Mouse (Mus musculus): ENCODE measurements around the gene Syp. TPM values are rescaled to one million over a fixed set of nuclear protein-coding genes. Genes with fewer than 3 reads are reported as not detected.

Syp gene
- polyA plus RNA-seq, 1 experiment from 2014 or later = 71.0 TPM

DNA sequence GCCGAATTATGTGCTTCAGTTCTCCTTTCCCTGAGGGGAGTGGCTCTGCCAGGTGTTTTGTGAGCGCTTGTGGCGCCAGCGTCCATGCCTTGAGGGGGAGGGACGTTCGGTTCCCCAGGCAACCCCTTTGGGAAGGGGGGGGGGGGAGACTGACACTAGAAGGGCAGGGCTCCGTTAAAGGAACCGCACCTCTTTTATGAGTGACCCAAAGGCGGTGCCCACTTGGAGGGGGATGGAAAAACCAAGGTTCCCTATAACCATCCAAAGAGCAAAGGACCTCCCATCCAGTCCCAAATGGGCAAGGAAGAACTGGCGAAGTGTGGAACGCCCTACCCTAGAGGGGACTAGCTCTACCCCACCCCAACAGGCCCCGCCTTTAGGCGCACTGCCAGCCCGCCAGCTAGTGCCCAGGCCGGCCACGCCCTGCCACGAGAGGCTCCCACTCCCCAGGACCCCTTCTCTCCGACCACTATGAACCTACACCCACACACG is 32.2 kb downstream of the Syp start:
- H3K4me2 ChIP-seq (replicated peaks) = peak overlapping the region; percentile 57
- ATAC-seq (ENCODE audit: low FRiP score, low read depth) = peak; percentile 82
- H3K9me3 ChIP-seq = no peaks in the 10 kb centered on the region
- H3K4me3 ChIP-seq = peak overlapping the region; percentile 36
- 23% methylated on average over 18 of the region's 19 CpGs for whole genome bisulfite sequencing
- no peaks in the 10 kb centered on the region for H3K27me3 ChIP-seq (replicated peaks)
- no peaks in the 10 kb centered on the region for H3K36me3 ChIP-seq
- no peaks in the 10 kb centered on the region for H3K4me1 ChIP-seq
- 0 out of 2 replicates have a peak overlapping the region, but pooled peaks have one; percentile 26 for H3K9ac ChIP-seq
- H3K27ac ChIP-seq = no peak overlapping the region

DNA sequence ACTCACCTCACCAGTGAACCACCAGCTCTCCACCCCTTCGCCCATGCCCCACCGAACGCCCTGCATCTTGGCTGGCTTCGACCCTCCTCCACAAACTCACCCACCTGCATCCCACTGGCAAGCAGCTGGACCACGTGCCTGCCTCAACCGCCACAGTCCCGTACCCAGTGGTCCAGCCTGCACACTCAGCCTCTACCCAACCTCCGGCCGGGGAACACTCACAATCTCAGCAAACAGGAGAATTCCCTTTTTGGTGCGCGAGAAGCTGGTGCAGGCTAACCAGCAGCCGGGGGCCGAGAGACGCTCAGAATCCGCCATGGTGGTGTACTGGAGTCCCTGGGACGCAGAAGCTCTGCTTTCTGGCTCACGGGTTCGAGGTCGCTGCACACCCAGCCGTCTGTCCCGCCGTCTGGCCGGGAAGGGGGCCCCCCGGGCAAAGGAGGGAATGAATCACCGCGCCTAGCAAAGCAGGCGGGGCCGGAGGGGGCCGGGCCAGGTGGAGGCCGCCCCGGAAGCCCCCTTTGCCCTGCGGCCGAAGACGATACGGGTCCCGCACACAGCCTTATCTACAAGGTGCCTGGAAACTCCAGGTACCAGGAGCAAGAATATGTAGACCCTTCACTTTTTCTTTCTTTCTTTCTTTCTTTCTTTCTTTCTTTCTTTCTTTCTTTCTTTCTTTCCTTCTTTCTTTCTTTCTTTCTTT is 32.8 kb downstream of the Syp start, which contains the start of gene Plp2:
TSS of gene Plp2 (minus strand) at position 470 of the 703 bp plus-strand sequence.
- Histone ChIP-seq H3K9me3 (no peaks in the 10 kb centered on the region), H3K4me2 (replicated peaks) (peak within 1 kb of the TSS; percentile 57), H3K4me1 (no peaks in the 10 kb centered on the region), H3K4me3 (peak within 1 kb of the TSS; percentile 36), H3K9ac (0 out of 2 replicates have a peak within 1 kb of the TSS, but pooled peaks have one; percentile 26), H3K27me3 (replicated peaks) (no peaks in the 10 kb centered on the region), H3K27ac (no peak within 1 kb of the TSS), H3K36me3 (no peaks in the 10 kb centered on the region)
- WGBS = 19% methylated on average over 36 of the region's 36 CpGs
- ATAC-seq (ENCODE audit: low FRiP score, low read depth) = peak; percentile 67

DNA sequence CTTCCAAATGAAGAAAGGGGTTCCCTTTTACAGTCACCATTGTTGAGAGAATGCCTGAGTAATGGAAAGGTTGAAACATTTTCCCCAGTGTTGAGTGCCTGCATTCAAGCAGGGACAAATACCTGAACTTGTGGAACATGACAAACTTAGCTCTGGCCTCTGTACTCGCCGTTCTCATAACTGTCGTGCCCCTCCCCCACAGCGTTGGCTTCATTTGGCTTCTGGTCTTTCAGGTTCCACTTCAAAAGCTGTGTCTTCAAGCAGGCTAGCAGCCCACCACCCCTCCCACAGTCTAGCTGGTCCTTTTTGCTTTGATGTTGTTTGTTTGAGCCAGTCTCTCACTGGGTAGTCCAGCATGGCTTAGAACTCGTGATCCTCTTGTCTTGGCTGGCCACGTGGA is 34.5 kb downstream of the Syp start:
- Histone ChIP-seq H3K4me2 (replicated peaks) (no peak overlapping the region), H3K4me1 (no peaks in the 10 kb centered on the region), H3K27ac (no peak overlapping the region), H3K36me3 (no peaks in the 10 kb centered on the region), H3K9ac (no peak overlapping the region), H3K27me3 (replicated peaks) (no peaks in the 10 kb centered on the region), H3K9me3 (no peaks in the 10 kb centered on the region), H3K4me3 (no peak overlapping the region)
- ATAC-seq (ENCODE audit: low FRiP score, low read depth) = no peak
- 50% methylated on average over 6 of the region's 6 CpGs for WGBS

DNA sequence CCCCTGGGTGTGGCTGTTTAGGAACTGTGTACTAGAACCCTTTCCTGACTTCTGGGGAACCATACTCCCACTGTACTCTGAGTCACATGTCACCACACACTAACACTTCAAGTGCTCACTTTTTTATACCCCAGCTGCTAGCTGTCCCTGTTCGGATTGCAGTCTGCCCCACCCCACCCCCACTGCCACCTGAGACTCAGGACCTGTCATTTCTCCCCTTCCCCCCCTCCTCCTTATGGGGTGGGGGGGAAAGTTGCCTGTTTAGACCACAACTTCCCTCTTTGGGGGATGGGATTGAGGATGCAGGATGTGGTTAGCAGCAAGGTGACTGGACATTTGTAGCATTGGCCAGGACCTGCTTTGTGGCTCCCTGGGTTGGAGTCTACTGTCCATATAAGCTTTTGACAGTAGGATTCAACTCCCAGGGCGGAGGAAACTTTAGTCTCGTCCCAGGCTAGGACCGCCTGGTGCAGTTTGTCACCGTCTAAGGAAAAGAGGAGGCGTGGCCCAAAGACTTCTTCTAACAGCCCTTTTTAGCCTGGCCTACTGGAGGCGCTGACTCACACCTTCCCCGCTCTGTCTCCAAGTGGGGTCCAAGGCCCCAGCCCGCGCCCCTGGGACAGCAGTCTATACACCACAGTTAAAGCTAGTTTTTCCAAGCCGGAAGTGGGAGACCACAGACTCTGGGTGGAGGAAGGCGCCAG is 35.5 kb downstream of the Syp start:
- H3K27ac ChIP-seq = no peak overlapping the region
- no peak overlapping the region for H3K4me2 ChIP-seq (replicated peaks)
- no peaks in the 10 kb centered on the region for H3K4me1 ChIP-seq
- no peaks in the 10 kb centered on the region for H3K36me3 ChIP-seq
- no peaks in the 10 kb centered on the region for H3K27me3 ChIP-seq (replicated peaks)
- no peak overlapping the region for H3K9ac ChIP-seq
- no peak overlapping the region for H3K4me3 ChIP-seq
- no peaks in the 10 kb centered on the region for H3K9me3 ChIP-seq
- no peak for ATAC-seq (ENCODE audit: low FRiP score, low read depth)
- 35% methylated on average over 12 of the region's 12 CpGs for WGBS

DNA sequence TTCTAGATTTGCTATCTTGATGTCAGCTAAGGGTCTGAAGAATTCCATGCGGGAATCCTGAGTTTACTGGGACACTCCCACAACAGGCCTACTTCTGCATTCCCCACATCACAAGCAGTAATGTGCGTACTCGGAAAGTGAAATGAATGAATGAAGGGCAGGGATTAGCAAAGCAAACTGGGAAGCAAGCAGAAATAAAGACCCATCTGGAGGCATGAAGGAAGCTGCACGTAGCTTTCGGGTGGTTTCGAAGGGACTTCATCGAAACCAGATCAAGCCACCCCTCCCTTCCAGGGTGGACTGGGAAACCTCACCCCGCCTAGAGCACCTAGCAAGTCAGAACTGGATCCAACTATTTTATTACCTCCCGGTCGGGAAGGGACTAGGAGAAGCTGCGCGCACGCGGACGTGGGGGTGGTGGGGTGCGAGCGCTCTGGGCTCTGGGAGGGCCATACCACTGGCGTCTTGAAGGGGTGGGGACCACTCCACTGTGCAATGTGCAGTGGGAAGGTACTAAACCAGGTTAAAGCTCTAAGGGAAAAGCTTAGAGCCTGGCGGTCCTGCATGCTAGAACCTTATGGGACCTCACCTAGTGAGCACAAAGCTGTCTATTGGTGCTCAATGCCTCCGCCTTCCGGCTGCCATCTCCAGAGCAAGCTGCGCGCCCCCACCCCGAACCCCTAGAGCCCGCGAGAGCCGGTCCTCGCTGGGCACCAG is 36.2 kb downstream of the Syp start:
- Histone ChIP-seq H3K27ac (no peak overlapping the region), H3K36me3 (no peaks in the 10 kb centered on the region), H3K4me3 (0 out of 2 replicates have a peak overlapping the region, but pooled peaks have one; percentile 9), H3K27me3 (replicated peaks) (no peaks in the 10 kb centered on the region), H3K4me1 (no peaks in the 10 kb centered on the region), H3K4me2 (replicated peaks) (peak overlapping the region; percentile 46), H3K9me3 (no peaks in the 10 kb centered on the region), H3K9ac (no peak overlapping the region)
- 35% methylated on average over 28 of the region's 28 CpGs for WGBS
- ATAC-seq (ENCODE audit: low FRiP score, low read depth) = no peak

DNA sequence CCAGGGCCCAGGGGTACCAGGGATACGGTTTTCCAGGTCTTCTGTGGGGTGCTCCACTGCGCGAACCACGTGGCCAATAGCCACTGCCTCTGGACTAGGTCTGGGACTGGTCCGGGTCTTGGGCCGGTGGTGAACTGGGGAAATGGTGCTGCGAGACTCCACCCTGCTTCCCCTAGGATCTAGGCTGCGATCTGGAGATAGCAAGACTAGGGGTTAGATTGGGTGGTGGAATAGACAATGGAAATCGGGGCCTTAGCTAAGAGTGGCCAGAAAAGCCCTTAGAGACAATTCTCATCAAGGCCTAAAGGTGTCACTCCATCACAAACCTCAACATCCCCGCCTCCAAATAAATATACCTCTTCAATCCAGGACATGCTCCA is 36.7 kb downstream of the Syp start:
- H3K36me3 ChIP-seq = no peaks in the 10 kb centered on the region
- peak overlapping the region; percentile 46 for H3K4me2 ChIP-seq (replicated peaks)
- no peak overlapping the region for H3K27ac ChIP-seq
- H3K9ac ChIP-seq = no peak overlapping the region
- no peak for ATAC-seq (ENCODE audit: low FRiP score, low read depth)
- H3K27me3 ChIP-seq (replicated peaks) = no peaks in the 10 kb centered on the region
- H3K9me3 ChIP-seq = no peaks in the 10 kb centered on the region
- 0 out of 2 replicates have a peak overlapping the region, but pooled peaks have one; percentile 9 for H3K4me3 ChIP-seq
- 39% methylated on average over 10 of the region's 10 CpGs for WGBS
- no peaks in the 10 kb centered on the region for H3K4me1 ChIP-seq

DNA sequence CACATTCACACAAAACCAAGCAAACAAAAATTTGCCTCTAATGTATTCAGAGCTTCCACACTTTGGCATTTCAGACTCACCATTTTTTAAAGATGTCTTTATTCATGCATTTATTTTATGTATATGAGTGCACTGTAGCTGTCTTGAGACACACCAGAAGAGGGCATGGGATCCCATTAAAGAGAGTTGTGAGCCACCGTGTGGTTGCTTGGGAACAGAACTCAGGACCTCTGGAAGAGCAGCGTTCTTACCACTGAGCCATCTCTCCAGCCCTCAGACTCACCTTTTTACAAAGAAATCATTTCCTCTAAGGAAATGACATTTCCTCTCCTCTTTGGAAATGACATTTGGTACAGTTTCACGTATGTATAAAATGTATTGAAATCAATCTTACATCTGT is 40.7 kb downstream of the Syp start:
- WGBS = 50% methylated on average over 3 of the region's 3 CpGs
- no peak for ATAC-seq (ENCODE audit: low FRiP score, low read depth)

DNA sequence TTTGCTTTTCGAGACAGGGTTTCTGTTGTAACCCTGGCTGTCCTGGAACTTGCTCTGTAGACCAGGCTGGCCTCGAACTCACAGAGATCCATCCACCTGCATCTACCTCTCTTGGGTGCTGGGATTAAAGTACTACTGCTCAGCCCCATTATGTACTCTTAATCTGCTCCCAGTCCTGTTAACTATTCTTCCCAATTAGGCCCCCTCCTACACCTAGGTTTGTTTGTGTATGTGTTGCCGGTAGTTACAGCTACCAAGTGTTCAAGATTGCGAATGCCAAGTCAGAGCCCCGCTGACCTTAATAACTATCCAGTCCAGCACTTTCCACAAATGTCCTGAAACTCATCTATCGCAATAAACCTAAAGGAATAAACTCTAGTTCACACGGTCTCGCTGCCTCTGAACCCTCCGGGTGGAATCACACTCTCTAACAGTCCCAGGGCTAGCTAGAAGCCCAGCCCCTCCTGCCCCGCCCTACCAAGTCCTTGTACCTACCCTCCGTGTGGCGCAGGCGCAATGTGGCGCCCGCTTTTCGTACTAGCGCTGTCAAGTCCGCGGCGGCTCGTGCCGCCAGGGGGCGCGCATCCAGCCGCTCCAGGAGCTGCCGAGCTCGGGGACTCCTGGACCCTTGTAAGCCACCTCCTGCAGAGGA is 41.3 kb downstream of the Syp start:
- Histone ChIP-seq H3K9ac (no peak overlapping the region), H3K27me3 (replicated peaks) (no peaks in the 10 kb centered on the region; the same call in 1 of the 2 replicates)
- peak; percentile 91 for ATAC-seq (ENCODE audit: low FRiP score, low read depth)

More for the DNA sequence above, 40.7 kb downstream of the Syp start:
- H3K9me3 ChIP-seq = no peaks in the 10 kb centered on the region
- H3K27me3 ChIP-seq (replicated peaks) = no peaks in the 10 kb centered on the region; the same call in 1 of the 2 replicates
- no peak overlapping the region for H3K4me2 ChIP-seq (replicated peaks)
- H3K4me1 ChIP-seq = no peaks in the 10 kb centered on the region
- no peak overlapping the region for H3K27ac ChIP-seq
- H3K4me3 ChIP-seq = no peak overlapping the region
- no peaks in the 10 kb centered on the region for H3K36me3 ChIP-seq
- no peak overlapping the region for H3K9ac ChIP-seq

DNA sequence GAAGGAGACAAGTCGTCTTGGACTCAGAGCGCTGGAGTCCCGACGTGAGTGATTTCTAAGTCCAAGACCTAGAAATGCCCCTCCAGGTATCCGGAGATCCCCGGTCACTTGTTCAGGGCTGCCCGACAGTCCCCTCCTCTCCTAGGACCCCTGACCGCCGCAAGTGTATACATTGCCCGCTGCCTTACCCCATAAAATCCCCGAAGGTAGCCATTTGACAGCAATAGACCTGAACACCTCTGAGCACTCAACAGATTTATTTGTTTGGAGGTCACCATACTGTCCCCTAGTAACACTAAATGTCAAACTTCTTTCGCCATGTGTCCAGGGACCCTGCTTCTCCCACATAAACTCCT is 41.8 kb downstream of the Syp start:
- WGBS = 18% methylated on average over 12 of the region's 12 CpGs
- no peak overlapping the region for H3K9ac ChIP-seq
- H3K4me2 ChIP-seq (replicated peaks) = peak overlapping the region; percentile 53
- H3K4me3 ChIP-seq = 0 out of 2 replicates have a peak overlapping the region, but pooled peaks have one; percentile 2
- no peaks in the 10 kb centered on the region for H3K36me3 ChIP-seq
- H3K27me3 ChIP-seq (replicated peaks) = no peaks in the 10 kb centered on the region; the same call in 1 of the 2 replicates
- H3K27ac ChIP-seq = no peak overlapping the region
- peak; percentile 54; the same call in 1 of the 2 replicates for ATAC-seq (ENCODE audit: low FRiP score, low read depth)
- no peaks in the 10 kb centered on the region for H3K4me1 ChIP-seq
- no peaks in the 10 kb centered on the region for H3K9me3 ChIP-seq

More for the DNA sequence above, 41.3 kb downstream of the Syp start:
- Histone ChIP-seq H3K4me3 (0 out of 2 replicates have a peak overlapping the region, but pooled peaks have one; percentile 2), H3K4me1 (no peaks in the 10 kb centered on the region), H3K9me3 (no peaks in the 10 kb centered on the region), H3K27ac (no peak overlapping the region), H3K4me2 (replicated peaks) (peak overlapping the region; percentile 53), H3K36me3 (no peaks in the 10 kb centered on the region)
- 23% methylated on average over 27 of the region's 27 CpGs for WGBS

DNA sequence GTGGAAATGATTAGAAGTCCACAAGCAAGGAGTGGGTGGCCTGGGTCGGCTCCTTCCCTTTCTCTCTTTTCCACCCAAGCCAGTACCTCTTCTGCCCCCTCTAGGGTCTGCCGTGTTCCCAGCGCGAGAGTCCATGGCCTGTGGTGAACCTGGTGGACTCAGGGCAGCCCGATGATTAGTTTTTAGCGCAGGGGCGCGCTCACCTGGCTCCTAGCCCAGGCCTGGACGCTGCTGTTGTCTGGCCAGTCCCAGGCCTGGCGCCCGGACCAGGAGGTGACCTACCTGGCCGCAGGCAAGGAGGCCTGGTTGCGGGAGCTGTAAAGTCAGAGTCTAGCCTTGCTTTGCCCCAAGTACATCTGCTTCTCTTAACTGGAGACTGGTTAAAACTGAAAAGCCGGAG is 42.6 kb downstream of the Syp start, which contains the start of gene Magix:
TSS of gene Magix (minus strand) at position 388 of the 400 bp plus-strand sequence.
- WGBS = 74% methylated on average over 14 of the region's 14 CpGs
- no peaks in the 10 kb centered on the region; the same call in 1 of the 2 replicates for H3K27me3 ChIP-seq (replicated peaks)
- no peak within 1 kb of the TSS for H3K9ac ChIP-seq
- H3K9me3 ChIP-seq = no peaks in the 10 kb centered on the region
- no peaks in the 10 kb centered on the region for H3K4me1 ChIP-seq
- ATAC-seq (ENCODE audit: low FRiP score, low read depth) = no peak
- no peaks in the 10 kb centered on the region for H3K36me3 ChIP-seq
- H3K4me2 ChIP-seq (replicated peaks) = peak within 1 kb of the TSS; percentile 53
- no peak within 1 kb of the TSS for H3K27ac ChIP-seq
- no peak within 1 kb of the TSS for H3K4me3 ChIP-seq

DNA sequence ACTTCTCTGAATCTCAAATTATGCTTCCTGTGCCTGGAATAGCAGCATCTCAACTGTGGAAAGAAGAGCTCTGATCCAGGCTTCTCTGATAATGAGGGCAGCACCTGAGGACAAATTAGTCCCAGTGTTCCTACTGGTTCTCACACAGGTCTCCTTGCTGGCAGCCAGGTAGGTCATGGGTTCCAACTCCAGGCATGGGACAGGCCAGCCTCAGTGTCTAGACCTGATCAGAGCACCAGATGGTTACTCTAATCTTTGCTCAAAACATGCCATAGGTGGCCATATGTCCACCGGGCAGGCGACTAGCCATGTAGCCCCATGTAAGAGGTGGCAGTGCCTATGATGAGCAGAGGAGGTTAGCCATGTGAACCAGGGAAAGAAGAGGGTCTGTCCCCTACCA is 50.0 kb downstream of the Syp start:
- Histone ChIP-seq H3K27me3 (replicated peaks) (no peaks in the 10 kb centered on the region), H3K9ac (no peak overlapping the region), H3K9me3 (no peaks in the 10 kb centered on the region), H3K4me3 (no peak overlapping the region), H3K27ac (no peak overlapping the region), H3K36me3 (no peaks in the 10 kb centered on the region), H3K4me2 (replicated peaks) (no peak overlapping the region), H3K4me1 (no peaks in the 10 kb centered on the region)
- WGBS = 98% methylated on average over 2 of the region's 2 CpGs
- no peak for ATAC-seq (ENCODE audit: low FRiP score, low read depth)

Data from neural tube, embryonic 12.5 days (tissue).